8 mouse cellular contexts compared by ENCODE assay signal in the genomic region with DNA sequence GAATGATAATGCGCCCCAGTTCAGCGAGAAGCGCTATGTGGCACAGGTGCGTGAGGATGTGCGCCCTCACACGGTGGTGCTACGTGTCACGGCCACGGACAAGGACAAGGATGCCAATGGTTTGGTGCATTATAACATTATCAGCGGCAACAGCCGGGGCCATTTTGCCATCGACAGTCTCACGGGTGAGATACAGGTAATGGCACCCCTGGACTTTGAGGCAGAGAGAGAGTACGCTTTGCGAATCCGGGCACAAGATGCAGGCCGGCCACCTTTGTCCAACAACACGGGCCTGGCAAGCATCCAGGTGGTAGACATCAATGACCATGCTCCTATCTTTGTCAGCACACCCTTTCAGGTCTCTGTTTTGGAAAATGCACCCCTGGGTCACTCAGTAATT. TPM values are rescaled to one million over a fixed set of nuclear protein-coding genes. Genes with fewer than 3 reads are reported as not detected.
DNase-seq lines count a peak whose midpoint lies in the region; ATAC-seq lines count a peak whose summit lies in the region.

No protein-coding gene starts in this region.

- no peak overlapping the region for H3K9ac ChIP-seq in liver, embryonic 12.5 days
- H3K9ac ChIP-seq in stomach, embryonic 16.5 days (ENCODE audit: low read length): no peak overlapping the region

- ATAC-seq in liver, embryonic 12.5 days: no peak
- no peak for ATAC-seq in stomach, embryonic 16.5 days (ENCODE audit: insufficient read depth, low FRiP score)

- H3K27ac ChIP-seq in liver, embryonic 12.5 days: no peak overlapping the region
- H3K27ac ChIP-seq in stomach, embryonic 16.5 days (ENCODE audit: low read length): no peak overlapping the region

- H3K4me3 ChIP-seq in liver, embryonic 12.5 days: no peak overlapping the region
- H3K4me3 ChIP-seq in stomach, embryonic 16.5 days (replicated peaks; ENCODE audit: low read length): no peak overlapping the region

- no peaks in the 10 kb centered on the region for H3K36me3 ChIP-seq in liver, embryonic 12.5 days
- H3K36me3 ChIP-seq in stomach, embryonic 16.5 days (ENCODE audit: control insufficient read depth, insufficient read depth, low read length): no peaks in the 10 kb centered on the region

- peak; percentile 68 for DNase-seq in cerebellum, adult 9-10 months
- DNase-seq in cerebellum, postnatal 4 days (ENCODE audit: low spot score in 2 of 2): no peak
- peak; percentile 32 for DNase-seq in thymus, postnatal 4 days
- no peak for DNase-seq in thymus, postnatal 10 days (ENCODE audit: low spot score in 2 of 2)
- no peak for DNase-seq in adrenal gland, adult 2 months
- no peak for DNase-seq in right cerebral cortex, postnatal 4 days

- no peaks in the 10 kb centered on the region for H3K9me3 ChIP-seq in liver, embryonic 12.5 days (replicated peaks)
- no peaks in the 10 kb centered on the region for H3K9me3 ChIP-seq in stomach, embryonic 16.5 days (replicated peaks; ENCODE audit: control insufficient read depth, low read length)

- H3K27me3 ChIP-seq in liver, embryonic 12.5 days (replicated peaks): peaks cover 100% of the 10 kb centered on the region
- peaks cover 86% of the 10 kb centered on the region for H3K27me3 ChIP-seq in stomach, embryonic 16.5 days (ENCODE audit: control insufficient read depth, insufficient read depth, low read length)

- peaks cover 34% of the 10 kb centered on the region for H3K4me1 ChIP-seq in liver, embryonic 12.5 days
- peaks cover 20% of the 10 kb centered on the region for H3K4me1 ChIP-seq in stomach, embryonic 16.5 days (ENCODE audit: control insufficient read depth, insufficient read depth, low read length)

- H3K4me2 ChIP-seq in liver, embryonic 12.5 days: peak overlapping the region; percentile 70; the same call in 1 of the 2 replicates
- H3K4me2 ChIP-seq in stomach, embryonic 16.5 days (ENCODE audit: low read depth, low read length): peak overlapping the region; percentile 81; the same call in 1 of the 2 replicates

- 44% methylated on average over 18 of the region's 18 CpGs for WGBS in liver, embryonic 12.5 days (ENCODE audit: insufficient replicate concordance)
- 61% methylated on average over 18 of the region's 18 CpGs for WGBS in stomach, embryonic 16.5 days

RNA-seq across cellular contexts. Expression of gene Celsr3, which starts 1.8 kb away (rescaled TPM):
- 0.13 and 0.15 TPM in 2 replicates for polyA plus RNA-seq in liver, embryonic 12.5 days (2016; fragmentation: Nextera tagmentation; extraction: Ambion mirVana)
- polyA plus RNA-seq in stomach, embryonic 16.5 days (2015; fragmentation: Nextera tagmentation; extraction: Ambion mirVana): 0.74 and 1.0 TPM in 2 replicates
- 1 to 10 TPM; 2.2 to 2.3 TPM for total RNA-seq in adrenal gland, adult 2 months (2021)
- polyA plus RNA-seq in adrenal gland, adult 2 months (2012; rRNA removed): 4.9 and 7.2 TPM in 2 replicates

RNA-seq across cellular contexts. Expression of gene Nckipsd, which starts 19.7 kb away (rescaled TPM):
- polyA plus RNA-seq in liver, embryonic 12.5 days (2016; fragmentation: Nextera tagmentation; extraction: Ambion mirVana): 5.6 and 9.1 TPM in 2 replicates
- 13.7 and 14.2 TPM in 2 replicates for polyA plus RNA-seq in stomach, embryonic 16.5 days (2015; fragmentation: Nextera tagmentation; extraction: Ambion mirVana)
- total RNA-seq in adrenal gland, adult 2 months (2021): 10 to 100 TPM; 11.1 to 12.0 TPM
- polyA plus RNA-seq in adrenal gland, adult 2 months (2012; rRNA removed): 43.1 and 54.5 TPM in 2 replicates

RNA-seq across cellular contexts. Expression of gene Slc26a6, which starts 25.2 kb away (rescaled TPM):
- polyA plus RNA-seq in liver, embryonic 12.5 days (2016; fragmentation: Nextera tagmentation; extraction: Ambion mirVana): 6.9 and 9.0 TPM in 2 replicates
- 15.5 and 16.1 TPM in 2 replicates for polyA plus RNA-seq in stomach, embryonic 16.5 days (2015; fragmentation: Nextera tagmentation; extraction: Ambion mirVana)
- 10 to 100 TPM; 10.1 to 11.7 TPM for total RNA-seq in adrenal gland, adult 2 months (2021)
- polyA plus RNA-seq in adrenal gland, adult 2 months (2012; rRNA removed): 10.1 and 11.2 TPM in 2 replicates

RNA-seq across cellular contexts. Expression of gene Ip6k2, which starts 44.3 kb away (rescaled TPM):
- 15.7 and 20.3 TPM in 2 replicates for polyA plus RNA-seq in liver, embryonic 12.5 days (2016; fragmentation: Nextera tagmentation; extraction: Ambion mirVana)
- 64.8 and 65.3 TPM in 2 replicates for polyA plus RNA-seq in stomach, embryonic 16.5 days (2015; fragmentation: Nextera tagmentation; extraction: Ambion mirVana)
- total RNA-seq in adrenal gland, adult 2 months (2021): 10 to 100 TPM; 82.9 to 85.9 TPM
- polyA plus RNA-seq in adrenal gland, adult 2 months (2012; rRNA removed): 73.4 and 92.1 TPM in 2 replicates

Comparison
In these comparisons a context has a peak if more than half of its experiments do, and no peak if none do; other contexts are left out.
1. DNase-seq: peak in cerebellum, adult 9-10 months (single experiment) and thymus, postnatal 4 days (single experiment); none in cerebellum, postnatal 4 days (0 of 2), thymus, postnatal 10 days (0 of 2), adrenal gland, adult 2 months (single experiment) and right cerebral cortex, postnatal 4 days (single experiment).